ENCODE assay signal across 9 mouse cellular contexts in the genomic region with DNA sequence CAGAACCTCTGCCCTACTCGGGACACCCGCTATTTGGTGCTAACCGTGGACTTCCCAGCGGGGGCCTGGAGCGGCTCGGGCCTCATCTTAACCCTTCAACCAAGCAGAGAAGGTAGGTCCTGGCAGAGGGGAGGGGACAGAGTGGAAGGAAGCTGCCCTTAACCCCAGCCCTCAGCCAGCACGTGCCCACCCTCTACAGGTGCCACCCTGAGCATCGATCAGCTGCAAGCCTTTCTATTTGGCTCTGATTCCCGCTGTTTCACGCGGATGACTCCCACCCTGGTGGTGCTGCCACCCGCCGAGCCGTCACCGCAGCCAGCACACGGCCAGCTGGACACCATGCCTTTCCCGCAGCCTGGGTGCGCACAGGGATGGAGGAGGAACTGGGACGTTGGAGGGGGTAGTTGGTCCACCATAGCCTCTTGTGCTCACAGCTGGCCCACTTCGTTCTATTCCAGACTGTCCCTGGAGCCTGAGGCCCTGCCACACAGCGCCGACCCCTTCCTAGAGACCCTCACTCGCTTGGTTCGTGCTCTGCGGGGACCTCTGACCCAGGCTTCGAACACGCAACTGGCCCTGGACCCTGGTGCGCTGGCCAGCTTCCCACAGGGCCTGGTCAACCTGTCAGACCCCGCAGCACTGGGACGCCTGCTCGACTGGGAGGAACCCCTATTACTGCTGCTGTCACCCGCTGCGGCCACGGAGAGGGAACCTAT. TPM values are rescaled to one million over a fixed set of nuclear protein-coding genes. Genes with fewer than 3 reads are reported as not detected.
A peak's percentile ranks its signal among the peaks of the same experiment; 100 is the strongest.
DNase-seq lines count a peak whose midpoint lies in the region; ATAC-seq and TF ChIP-seq lines count a peak whose summit lies in the region.
"Had no signal": no experiment of that assay in that cellular context is flagged by ENCODE, and none has a peak within 500 bp of the region (broad histone marks: within the 10 kb centered on the region; RNA-seq: fewer than 3 reads in every experiment).

No protein-coding gene starts in this region.

- H3K9ac ChIP-seq in liver, embryonic 13.5 days: peak overlapping the region; percentile 67

- H3K27ac ChIP-seq in gastrocnemius, adult 2 months: peak overlapping the region; percentile 82
- peak overlapping the region; percentile 39 for H3K27ac ChIP-seq in liver, embryonic 13.5 days

- H3K36me3 ChIP-seq in liver, embryonic 13.5 days: peaks cover 41% of the 10 kb centered on the region

- H3K4me3 ChIP-seq in gastrocnemius, adult 2 months: peak overlapping the region; percentile 74
- peak overlapping the region; percentile 60 for H3K4me3 ChIP-seq in liver, embryonic 13.5 days (replicated peaks)

- DNase-seq in gastrocnemius, adult 2 months: peak; percentile 34
- DNase-seq in gastrocnemius, postnatal 36 days: no peak
- peak; percentile 21 for DNase-seq in thymus, postnatal 4 days
- no peak for DNase-seq in thymus, postnatal 0 days (ENCODE audit: low spot score)
- no peak for DNase-seq in liver, embryonic 13.5 days
- no peak for DNase-seq in urinary bladder, postnatal 36 days (ENCODE audit: low spot score in 2 of 2)
- no peak for DNase-seq in right cerebral cortex, adult 18-20 months
- no peak for DNase-seq in urinary bladder, adult 18-20 months (ENCODE audit: low spot score in 2 of 2)

- H3K9me3 ChIP-seq in liver, embryonic 13.5 days (replicated peaks): no peaks in the 10 kb centered on the region

- ATAC-seq in liver, embryonic 13.5 days (ENCODE audit: low read depth): peak; percentile 9; the same call in 1 of the 2 replicates

- WGBS in liver, embryonic 13.5 days (ENCODE audit: insufficient replicate concordance): 60% methylated on average over 34 of the region's 34 CpGs

- H3K27me3 ChIP-seq in liver, embryonic 13.5 days: peaks cover 54% of the 10 kb centered on the region

- H3K4me2 ChIP-seq in liver, embryonic 13.5 days: peak overlapping the region; percentile 82

- intact Hi-C loops in gastrocnemius, adult 2 months (cut with DNase I): loop anchor here (5.0 kb wide), 1 partner anchor 59 kb away; no protein-coding TSS in a partner anchor
- intact Hi-C loops in gastrocnemius, postnatal 36 days (cut with DNase I): no loop called here

- H3K4me1 ChIP-seq in liver, embryonic 13.5 days (replicated peaks): peaks cover 60% of the 10 kb centered on the region

- no peak for TF ChIP-seq CTCF in gastrocnemius, adult 2 months (IDR thresholded peaks at IDR 0.05)

RNA-seq across cellular contexts. Expression of gene Amh, which starts 1.5 kb away (rescaled TPM):
- under 1 TPM; 0.38 to 0.98 TPM for total RNA-seq in gastrocnemius, adult 2 months (2021)
- under 1 TPM; 0.25 to 0.41 TPM for total RNA-seq in gastrocnemius, postnatal 36 days (2021)
- 0.08 TPM in 2 replicates for polyA plus RNA-seq in thymus, postnatal 0 days (2015; fragmentation: Nextera tagmentation; extraction: Ambion mirVana)
- polyA plus RNA-seq in liver, embryonic 13.5 days (2015; fragmentation: Nextera tagmentation; extraction: Ambion mirVana): not detected in 2 replicates

RNA-seq across cellular contexts. Expression of gene Jsrp1, which starts 6.8 kb away (rescaled TPM):
- 100 to 1,000 TPM; 397 to 414 TPM for total RNA-seq in gastrocnemius, adult 2 months (2021)
- 100 to 1,000 TPM; 387 to 405 TPM for total RNA-seq in gastrocnemius, postnatal 36 days (2021)
- polyA plus RNA-seq in thymus, postnatal 0 days (2015; fragmentation: Nextera tagmentation; extraction: Ambion mirVana): 0.15 and 0.29 TPM in 2 replicates
- 0.20 and 0.38 TPM in 2 replicates for polyA plus RNA-seq in liver, embryonic 13.5 days (2015; fragmentation: Nextera tagmentation; extraction: Ambion mirVana)
- total RNA-seq: neutrophil, adult 5-6 weeks had no signal

RNA-seq across cellular contexts. Expression of gene Plekhj1, which starts 8.1 kb away (rescaled TPM):
- 10 to 100 TPM; 22.3 to 29.8 TPM for total RNA-seq in gastrocnemius, adult 2 months (2021)
- 10 to 100 TPM; 21.6 to 22.5 TPM for total RNA-seq in gastrocnemius, postnatal 36 days (2021)
- polyA plus RNA-seq in thymus, postnatal 0 days (2015; fragmentation: Nextera tagmentation; extraction: Ambion mirVana): 137 and 140 TPM in 2 replicates
- polyA plus RNA-seq in liver, embryonic 13.5 days (2015; fragmentation: Nextera tagmentation; extraction: Ambion mirVana): 97.5 and 105 TPM in 2 replicates

RNA-seq across cellular contexts. Expression of gene Sf3a2, which starts 8.5 kb away (rescaled TPM):
- total RNA-seq in gastrocnemius, adult 2 months (2021): 10 to 100 TPM; 28.9 to 29.1 TPM
- 10 to 100 TPM; 23.1 to 29.4 TPM for total RNA-seq in gastrocnemius, postnatal 36 days (2021)
- 62.7 and 80.3 TPM in 2 replicates for polyA plus RNA-seq in thymus, postnatal 0 days (2015; fragmentation: Nextera tagmentation; extraction: Ambion mirVana)
- polyA plus RNA-seq in liver, embryonic 13.5 days (2015; fragmentation: Nextera tagmentation; extraction: Ambion mirVana): 35.7 and 48.5 TPM in 2 replicates

RNA-seq across cellular contexts. Expression of gene Oaz1, which starts 20.0 kb away (rescaled TPM):
- 100 to 1,000 TPM; 579 to 691 TPM for total RNA-seq in gastrocnemius, adult 2 months (2021)
- 100 to 1,000 TPM; 611 to 682 TPM for total RNA-seq in gastrocnemius, postnatal 36 days (2021)
- polyA plus RNA-seq in thymus, postnatal 0 days (2015; fragmentation: Nextera tagmentation; extraction: Ambion mirVana): 2,037 and 2,048 TPM in 2 replicates
- polyA plus RNA-seq in liver, embryonic 13.5 days (2015; fragmentation: Nextera tagmentation; extraction: Ambion mirVana): 1,324 and 1,529 TPM in 2 replicates

Comparison
In these comparisons a context has a peak if more than half of its experiments do, and no peak if none do; other contexts are left out.
1. DNase-seq: peak in gastrocnemius, adult 2 months (single experiment) and thymus, postnatal 4 days (single experiment); none in gastrocnemius, postnatal 36 days (0 of 2), thymus, postnatal 0 days (single experiment), liver, embryonic 13.5 days (single experiment), urinary bladder, postnatal 36 days (0 of 2), right cerebral cortex, adult 18-20 months (single experiment) and urinary bladder, adult 18-20 months (0 of 2).